Mouse (Mus musculus) CD4-positive, CD25-positive, alpha-beta regulatory T cell, adult 4 months (primary cell): Measurements from ENCODE around the gene Pde4b. TPM values are rescaled to one million over a fixed set of nuclear protein-coding genes. Genes with fewer than 3 reads are reported as not detected.

Source experiments
- ATAC-seq: one replicate; pipeline ENCODE4 v1.8.0; 2017
- polyA plus RNA-seq, 2 experiments: library from polyadenylated mRNA; unstranded; fragments of 100-300 nt; shearing (Covaris generic); gene quantifications; one replicate each; pipeline ENCODE4 v1.2.1; 2017

Pde4b gene
- polyA plus RNA-seq, 2 experiments from 2014 or later, result 68.4 to 84.0 TPM

DNA sequence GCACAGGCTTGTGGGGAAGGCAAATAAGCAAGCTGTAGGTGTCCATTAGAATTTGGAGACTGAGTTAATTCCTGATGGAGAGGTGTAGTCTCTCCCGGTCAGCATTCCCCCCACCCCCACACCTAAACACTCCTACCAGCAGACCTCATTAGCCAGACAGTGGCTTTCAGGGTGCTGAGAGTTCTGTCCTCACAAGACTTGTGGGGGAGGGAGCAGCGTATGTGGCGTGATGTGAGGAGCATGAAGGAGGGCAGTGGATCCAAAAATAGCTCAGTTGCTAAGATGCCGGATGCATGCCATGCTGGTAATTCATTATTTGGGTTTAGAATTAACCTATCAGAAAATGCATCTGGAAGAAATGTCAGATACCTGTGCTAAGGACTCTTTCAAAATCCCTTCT, 321.6 kb downstream of the Pde4b start:
- ATAC-seq, result no peak

- ATAC-seq, result no peak
These were observed 325.8 kb downstream of the Pde4b start for GRCm38 (mm10) chr4:102413101-102413500.

DNA sequence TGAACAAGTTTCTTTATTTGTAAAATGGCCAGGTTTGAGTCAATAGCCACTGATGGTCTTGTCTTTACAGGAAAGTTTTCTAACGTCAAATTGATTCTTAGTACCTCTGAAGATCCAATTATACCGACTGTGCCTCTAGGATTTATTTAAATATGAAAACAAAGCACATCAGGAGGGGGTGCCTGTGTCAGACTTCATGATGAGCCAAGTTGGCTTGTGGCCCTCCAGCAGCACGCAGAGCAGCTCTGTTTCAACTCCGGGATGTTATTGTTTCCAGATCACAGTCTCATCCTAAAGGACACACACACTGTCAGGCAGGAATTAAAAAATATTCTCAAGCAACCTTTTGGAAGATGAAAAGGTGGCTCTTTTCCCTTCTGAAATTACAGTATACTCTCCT, 326.5 kb downstream of the Pde4b start:
- ATAC-seq, result no peak

GRCm38 (mm10) chr4:102414610-102415009, 327.3 kb downstream of the Pde4b start:
- ATAC-seq, result no peak

DNA sequence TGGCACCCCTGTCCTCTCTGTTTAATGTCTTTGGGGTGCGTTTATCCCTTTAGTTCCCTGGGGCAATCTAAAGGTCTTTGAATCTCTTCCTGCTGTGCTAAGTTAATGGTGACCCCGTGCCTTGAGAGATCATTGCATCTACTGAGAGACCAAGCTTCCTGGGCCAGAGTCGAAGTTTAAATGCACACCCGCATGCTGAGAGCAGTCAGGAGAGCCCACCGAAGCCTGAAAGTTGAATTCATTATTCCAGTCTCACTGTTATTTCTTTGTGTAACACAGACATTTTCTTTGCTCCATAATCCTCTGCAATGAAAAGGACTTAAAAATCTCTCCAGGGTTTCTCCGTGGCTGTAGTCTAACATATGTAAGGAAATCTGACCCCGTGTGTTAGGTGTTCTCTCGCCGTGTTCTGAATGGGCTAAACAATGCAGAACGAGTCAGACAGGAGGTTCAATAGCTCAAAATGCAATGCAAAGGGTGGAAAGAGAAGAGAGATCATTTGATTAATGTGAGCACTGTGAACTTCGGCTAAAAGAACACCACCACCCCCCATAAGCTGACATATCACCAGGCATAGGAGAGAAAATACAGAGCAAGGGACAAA, 333.6 kb downstream of the Pde4b start:
- no peak for ATAC-seq

- no peak for ATAC-seq
These were observed 334.1 kb downstream of the Pde4b start for GRCm38 (mm10) chr4:102421398-102421859.

DNA sequence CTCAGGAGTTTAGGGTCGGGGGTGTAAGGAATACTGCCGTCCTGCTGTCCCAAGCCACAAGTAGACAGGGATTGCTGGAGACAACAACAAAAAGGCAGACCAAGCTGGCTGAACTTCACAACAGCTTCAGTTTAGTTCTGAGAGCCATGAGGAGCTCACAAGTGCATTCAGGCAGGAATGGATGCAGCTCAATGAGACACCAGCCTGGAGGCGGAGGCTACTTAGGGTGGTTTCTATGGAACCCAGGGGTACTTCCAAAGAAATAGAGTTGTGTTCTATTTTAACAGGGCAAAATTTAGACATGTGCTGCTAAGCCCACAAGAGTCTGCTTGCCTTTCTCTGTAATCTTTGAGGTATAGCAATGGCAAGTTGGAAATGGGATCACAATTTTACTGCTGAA, 336.8 kb downstream of the Pde4b start:
- ATAC-seq, result no peak

- ATAC-seq, result no peak
These were observed 338.1 kb downstream of the Pde4b start for GRCm38 (mm10) chr4:102425422-102425821.

DNA sequence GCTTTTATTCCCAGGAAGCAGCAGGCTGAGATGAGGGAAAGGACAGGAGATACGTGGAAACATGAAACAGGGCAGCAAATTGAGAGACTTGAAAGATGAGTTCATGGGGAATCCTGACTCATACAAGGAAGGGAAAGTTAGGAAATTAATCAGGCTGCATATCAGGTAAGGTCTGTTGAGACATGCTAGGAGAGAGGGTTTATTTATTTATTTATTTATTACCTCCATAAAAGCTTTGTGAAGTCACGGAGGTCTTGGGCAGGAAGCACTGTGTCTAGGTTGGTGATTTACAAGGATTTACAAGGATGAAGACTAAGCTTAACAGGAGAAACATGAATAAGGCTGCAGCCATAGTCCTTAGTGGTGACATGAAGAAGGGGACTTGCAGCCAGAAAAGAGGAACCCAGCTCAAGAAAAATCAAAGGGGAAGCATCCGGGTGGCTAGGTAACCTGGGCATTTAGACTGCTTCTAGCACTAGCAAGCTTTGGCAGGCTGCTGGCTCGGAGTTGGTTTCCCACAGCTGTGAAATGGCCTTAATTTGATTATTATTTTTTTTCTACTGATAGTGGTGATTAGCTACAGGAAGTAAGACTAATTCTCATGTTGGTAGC, 342.5 kb downstream of the Pde4b start:
- no peak for ATAC-seq

DNA sequence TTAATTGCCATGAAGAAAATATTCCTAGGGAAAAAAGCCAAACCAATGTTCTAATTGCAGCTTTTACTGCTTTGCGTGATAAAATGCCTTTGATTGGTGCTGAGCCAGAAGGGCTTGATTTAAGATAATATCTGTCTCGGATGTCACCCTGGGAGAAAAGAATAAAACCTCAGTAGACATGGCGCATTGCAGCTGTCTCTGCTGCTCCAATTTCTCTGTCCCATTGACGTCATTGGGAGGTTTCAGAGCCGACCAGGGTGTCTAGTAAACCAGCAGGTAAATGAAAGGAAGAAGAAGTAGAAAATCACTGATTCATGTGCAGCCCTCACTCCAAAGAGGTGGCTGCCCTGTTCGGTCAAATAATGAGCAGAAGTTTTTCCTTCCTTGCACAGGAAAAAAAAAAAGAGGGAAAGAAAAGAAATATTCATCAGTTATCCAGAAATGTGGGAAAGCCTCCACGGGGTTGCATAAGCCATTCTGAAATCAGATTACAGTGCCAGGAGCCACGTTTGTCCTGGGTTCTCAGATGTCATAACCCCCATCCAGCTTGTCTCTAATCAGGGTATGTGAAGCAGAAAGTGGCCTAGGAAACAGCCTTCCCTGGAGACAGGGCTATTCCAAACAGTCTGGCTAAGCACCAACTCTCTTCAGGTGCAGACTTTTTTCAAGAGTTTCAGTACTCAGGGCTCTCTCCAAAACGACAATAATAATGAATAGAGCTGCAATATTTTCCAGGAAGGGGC, 344.9 kb downstream of the Pde4b start:
- no peak for ATAC-seq

DNA sequence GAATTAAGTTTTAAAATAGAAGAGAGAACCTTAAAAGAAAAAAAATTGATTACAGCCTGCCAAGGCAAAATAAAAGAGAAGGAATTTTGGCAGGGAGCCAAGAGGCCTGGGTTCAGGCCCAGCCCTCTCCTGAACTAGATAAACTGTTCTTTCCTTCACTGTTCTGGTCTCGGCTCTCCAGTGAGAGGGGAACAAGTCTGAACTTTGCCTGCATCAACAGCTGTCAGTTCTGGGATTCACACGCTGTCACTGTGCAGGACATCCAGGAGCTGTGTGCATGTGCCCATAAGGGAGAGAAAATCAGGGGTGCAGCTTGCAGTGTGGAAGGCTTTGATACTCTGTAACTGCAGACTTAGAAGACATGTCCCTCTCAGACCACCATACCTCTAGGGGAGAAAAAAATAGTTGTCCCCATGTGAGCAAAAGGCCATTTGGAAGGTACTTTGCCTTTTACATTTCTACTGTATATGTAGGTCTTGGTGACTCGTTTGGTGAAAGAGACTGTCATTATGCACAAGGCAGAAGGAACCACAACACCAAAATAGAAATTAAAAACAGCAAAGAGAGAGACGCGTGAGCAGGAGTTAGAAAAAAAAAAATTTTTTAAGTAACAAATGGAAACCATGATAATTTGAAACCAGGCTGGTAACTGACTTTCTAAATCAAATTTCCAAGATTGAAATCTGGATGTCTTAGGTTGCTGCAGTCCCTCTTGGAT, 352.2 kb downstream of the Pde4b start:
- no peak for ATAC-seq

DNA sequence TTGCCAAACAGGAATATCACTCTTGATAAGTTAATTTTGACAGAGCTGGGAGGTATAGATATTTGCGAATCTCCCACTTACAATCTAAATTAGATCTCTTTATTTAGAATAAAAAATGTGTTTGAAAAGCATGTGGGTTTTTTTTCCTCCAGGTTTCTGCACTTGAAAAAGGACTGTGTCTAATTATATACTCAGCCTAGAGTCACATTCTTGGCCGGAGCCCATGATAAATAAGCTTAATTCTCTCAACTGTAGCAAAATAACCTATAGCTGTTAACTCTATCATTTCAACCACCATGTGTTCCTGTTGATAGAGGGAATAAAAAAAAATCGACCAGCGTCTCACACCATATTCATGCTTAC, 352.8 kb downstream of the Pde4b start:
- ATAC-seq, result no peak

DNA sequence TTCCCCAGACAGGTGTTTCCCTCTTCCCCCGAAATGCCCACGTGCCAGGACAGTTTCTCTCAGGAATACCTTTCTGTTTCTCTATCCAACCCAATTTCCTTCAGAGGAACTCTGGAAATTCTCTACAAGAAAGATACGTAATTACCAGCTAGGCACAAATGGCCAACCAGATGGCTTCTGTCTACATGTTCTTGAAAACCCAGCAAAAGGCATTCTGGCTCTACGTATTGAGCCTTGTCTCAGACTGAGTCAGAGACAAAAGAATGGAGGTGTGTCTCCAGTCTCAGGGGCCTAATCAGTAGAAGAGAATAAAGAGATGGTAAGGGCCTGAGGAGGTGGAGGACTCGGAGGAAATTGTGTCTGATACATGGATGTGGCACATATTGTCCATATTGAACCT, 356.2 kb downstream of the Pde4b start:
- no peak for ATAC-seq

GRCm38 (mm10) chr4:102444501-102444900, 357.2 kb downstream of the Pde4b start:
- no peak for ATAC-seq

DNA sequence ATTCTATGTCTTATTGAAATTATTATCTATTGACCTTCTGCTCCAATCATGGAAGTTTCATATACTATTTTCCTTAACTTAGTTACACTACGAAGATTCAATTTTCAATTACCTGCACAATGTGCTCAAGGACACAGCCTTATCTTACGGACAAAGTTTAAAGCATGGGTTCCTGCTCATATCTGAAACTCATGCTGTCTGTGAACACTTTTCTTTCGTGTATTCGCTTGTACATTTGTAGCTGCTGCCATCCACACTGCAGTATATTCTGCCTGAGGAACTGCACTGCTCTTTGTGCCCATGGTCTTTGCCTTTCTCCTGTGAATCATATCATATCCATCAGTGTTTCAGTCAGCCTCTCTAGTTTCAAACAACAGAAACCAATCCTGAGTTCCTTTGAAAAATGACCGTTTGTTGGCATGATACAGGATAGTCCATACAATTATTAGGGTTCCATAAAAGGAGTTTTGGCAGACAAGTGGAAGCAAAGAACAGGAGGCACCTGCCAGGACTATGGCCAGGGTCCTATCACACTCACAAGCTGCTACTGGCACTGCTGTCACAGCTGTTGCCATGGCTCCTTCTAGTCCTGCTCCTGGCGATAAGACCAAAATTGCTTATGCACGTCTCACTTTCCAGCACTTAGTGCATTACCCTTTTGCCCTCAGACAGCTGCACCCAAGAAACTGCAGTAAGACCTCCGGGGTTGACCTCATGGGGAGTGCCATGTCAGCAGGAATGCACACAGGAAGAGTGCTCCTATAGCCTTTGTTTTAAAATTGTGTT, 359.0 kb downstream of the Pde4b start:
- no peak for ATAC-seq

DNA sequence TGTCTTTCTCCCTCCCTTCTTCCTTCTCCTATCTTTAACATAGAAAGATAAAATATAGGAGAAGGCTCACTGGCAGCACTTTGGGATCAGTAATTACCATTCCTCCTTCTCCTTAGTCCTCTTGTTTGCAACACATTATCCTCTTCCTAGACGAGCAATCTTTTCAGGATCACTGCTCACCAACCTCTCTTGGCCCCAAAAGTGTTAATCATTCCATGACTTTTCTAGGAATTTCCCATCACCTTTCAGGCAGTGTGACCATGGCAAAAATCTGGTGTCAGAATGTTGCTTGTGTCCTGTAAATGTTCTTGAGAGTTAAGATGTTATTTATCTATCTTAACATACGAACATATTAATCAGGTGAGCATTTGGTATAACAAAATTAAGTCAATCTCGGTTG, 369.1 kb downstream of the Pde4b start:
- ATAC-seq, result no peak

GRCm38 (mm10) chr4:102459216-102459999, 372.1 kb downstream of the Pde4b start:
- no peak for ATAC-seq

DNA sequence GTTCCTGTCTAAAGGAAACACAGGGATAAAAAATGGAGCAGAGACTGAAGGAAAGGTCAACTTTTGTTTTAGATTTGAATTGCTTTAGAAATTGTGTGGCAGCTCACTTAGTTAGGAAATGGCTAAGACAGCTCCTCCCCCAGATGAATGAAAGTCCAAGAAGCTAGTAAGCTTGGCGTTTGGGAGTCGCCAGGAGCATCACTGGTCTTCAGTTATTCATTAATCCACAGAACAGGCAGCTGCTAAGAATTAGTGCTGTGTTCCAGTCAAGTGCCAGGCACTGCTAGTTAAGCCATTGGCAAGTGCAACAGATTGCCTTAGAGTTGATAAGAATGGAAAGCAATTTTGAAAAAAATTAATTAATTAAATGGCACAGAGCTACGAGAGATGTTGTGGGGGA, 390.8 kb downstream of the Pde4b start:
- no peak for ATAC-seq

- no peak for ATAC-seq
These were observed 391.5 kb downstream of the Pde4b start for GRCm38 (mm10) chr4:102478860-102479259.

- ATAC-seq, result no peak
These were observed 393.6 kb downstream of the Pde4b start for GRCm38 (mm10) chr4:102480830-102481484.

GRCm38 (mm10) chr4:102483354-102484018, 396.1 kb downstream of the Pde4b start:
- ATAC-seq, result no peak
